Mouse (Mus musculus): ENCODE measurements around the gene Olfr624. TPM values are rescaled to one million over a fixed set of nuclear protein-coding genes. Genes with fewer than 3 reads are reported as not detected.

Olfr624 gene
- polyA plus RNA-seq (2017; shearing (Covaris generic)), result not detected

DNA sequence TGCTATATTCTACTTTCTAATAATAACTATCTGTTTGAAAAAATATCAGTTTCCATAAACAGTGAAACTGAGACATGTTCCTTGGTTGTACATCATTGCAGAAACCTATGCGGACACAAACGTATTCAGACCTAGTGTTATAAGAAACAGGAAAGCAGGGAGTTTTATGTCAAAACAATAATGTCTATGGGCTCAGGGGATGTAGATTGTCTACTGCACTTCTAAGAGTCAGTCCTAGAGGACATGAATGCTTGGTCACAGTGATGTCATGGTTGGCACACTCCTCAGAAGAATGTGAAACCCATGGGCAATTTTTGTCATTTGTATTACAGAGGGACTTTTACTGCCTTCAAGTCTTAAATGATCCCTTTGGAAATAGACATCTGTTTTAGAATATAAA is at the start of gene Olfr624:
Gene Olfr624 (minus strand): TSS at position 101 of the 400 bp plus-strand sequence.

DNA sequence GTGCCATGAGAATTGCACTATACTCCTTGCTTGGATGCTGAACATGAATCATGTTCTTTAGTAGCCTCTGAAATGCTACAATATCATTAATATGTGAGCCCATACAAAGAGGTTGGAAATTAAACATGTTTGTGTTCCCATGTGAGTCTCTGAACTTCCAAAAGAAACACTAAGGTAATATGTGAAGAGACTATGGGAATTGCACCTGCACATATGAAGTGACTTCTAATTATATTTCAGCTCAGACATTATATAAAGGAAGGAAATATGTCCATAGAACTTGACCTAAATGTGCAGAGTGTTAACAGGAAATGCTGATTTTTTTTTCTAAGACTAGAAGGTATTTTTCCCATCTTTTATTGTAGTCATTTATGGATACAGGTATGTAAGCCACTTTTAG is 43.4 kb upstream of the Olfr624 start, which contains the start of gene Olfr243:
Gene Olfr243 (plus strand): TSS at position 301 of the 400 bp plus-strand sequence.

DNA sequence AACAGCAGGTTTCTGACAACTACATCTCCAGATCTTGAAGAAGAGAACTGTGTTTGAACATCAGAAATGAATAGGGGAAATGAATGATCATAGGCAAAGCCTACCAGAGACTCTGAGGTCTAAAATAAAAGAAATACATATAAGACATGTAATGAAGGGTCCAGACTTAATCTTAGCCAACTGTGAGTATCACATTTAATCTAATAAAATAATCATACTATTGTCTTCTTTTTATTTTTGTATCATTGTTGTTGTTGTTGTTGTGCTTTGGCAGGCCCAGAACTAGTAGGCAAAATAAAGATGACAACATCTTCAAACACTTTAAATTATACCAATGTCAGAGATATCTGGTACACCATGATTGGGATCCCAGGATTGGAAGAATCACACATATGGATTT is 11.4 kb upstream of the Olfr624 start, which contains the start of gene Olfr625-ps1:
Gene Olfr625-ps1 (plus strand): TSS at position 301 of the 400 bp plus-strand sequence.

DNA sequence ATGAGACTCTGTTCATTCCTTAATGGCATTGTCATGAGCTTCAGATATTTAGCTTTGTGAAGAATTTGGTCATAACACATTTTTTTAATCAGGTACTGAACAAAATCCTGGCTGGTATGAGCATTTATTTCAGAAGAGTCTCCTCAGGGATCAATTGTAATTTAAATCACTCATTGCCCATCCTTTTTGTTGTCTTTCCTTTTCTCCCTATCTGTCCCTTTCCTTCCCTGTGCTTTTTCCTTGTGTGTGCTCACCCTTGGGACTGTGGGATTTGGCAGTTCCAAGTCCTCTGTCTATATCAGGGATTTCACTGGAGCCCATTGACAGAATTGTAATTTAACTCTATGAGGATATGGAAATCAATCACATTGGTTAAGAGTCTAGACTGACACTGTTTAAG is 7.4 kb downstream of the Olfr624 start, which contains the start of gene Olfr623:
Gene Olfr623 (minus strand): TSS at position 101 of the 400 bp plus-strand sequence.

DNA sequence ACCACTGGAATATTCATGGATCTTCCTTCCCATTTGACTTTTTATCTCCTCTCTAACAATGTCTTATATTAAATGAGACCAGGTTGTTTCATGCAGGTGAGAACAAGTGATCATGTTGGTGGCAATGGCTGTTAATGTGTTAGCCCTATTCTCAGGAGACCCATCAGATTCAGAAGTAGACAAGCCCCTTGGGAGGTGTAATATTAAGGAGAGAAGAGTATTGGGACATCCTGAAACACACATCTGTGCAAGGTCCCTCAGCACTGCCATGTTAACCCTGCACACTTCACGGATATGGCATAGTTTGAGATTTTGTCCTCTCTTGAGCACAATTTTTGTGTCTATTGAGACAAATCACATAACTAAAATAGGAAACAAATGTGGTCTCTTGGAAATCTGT is 28.4 kb downstream of the Olfr624 start, which contains the start of gene Olfr622:
Gene Olfr622 (minus strand): TSS at position 101 of the 400 bp plus-strand sequence.

Other genes with a start within 250 kb of the Olfr624 start
- gene Olfr605, start 225.8 kb downstream of the Olfr624 start, polyA plus RNA-seq (2017; shearing (Covaris generic)), result not detected
- gene Olfr606, start 222.1 kb downstream of the Olfr624 start, polyA plus RNA-seq (2017; shearing (Covaris generic)), result not detected
- gene Olfr607, start 207.0 kb downstream of the Olfr624 start, polyA plus RNA-seq (2017; shearing (Covaris generic)), result 0.09 TPM
- gene Olfr608, start 201.3 kb downstream of the Olfr624 start, polyA plus RNA-seq (2017; shearing (Covaris generic)), result not detected
- gene Olfr609, start 173.1 kb downstream of the Olfr624 start, polyA plus RNA-seq (2017; shearing (Covaris generic)), result not detected
- not detected for gene Olfr610, start 159.1 kb downstream of the Olfr624 start, polyA plus RNA-seq (2017; shearing (Covaris generic))
- gene Olfr611, start 150.3 kb downstream of the Olfr624 start, polyA plus RNA-seq (2017; shearing (Covaris generic)), result not detected
- not detected for gene Olfr612, start 128.5 kb downstream of the Olfr624 start, polyA plus RNA-seq (2017; shearing (Covaris generic))
- gene Olfr613, start 123.1 kb downstream of the Olfr624 start, polyA plus RNA-seq (2017; shearing (Covaris generic)), result not detected
- gene Olfr615, start 115.1 kb downstream of the Olfr624 start, polyA plus RNA-seq (2017; shearing (Covaris generic)), result not detected
- not detected for gene Olfr616, start 102.0 kb downstream of the Olfr624 start, polyA plus RNA-seq (2017; shearing (Covaris generic))
- gene Olfr617, start 98.1 kb downstream of the Olfr624 start, polyA plus RNA-seq (2017; shearing (Covaris generic)), result not detected
- gene Olfr618, start 81.1 kb downstream of the Olfr624 start, polyA plus RNA-seq (2017; shearing (Covaris generic)), result not detected
- gene Olfr619, start 70.6 kb downstream of the Olfr624 start, polyA plus RNA-seq (2017; shearing (Covaris generic)), result not detected
- gene Olfr620, start 58.7 kb downstream of the Olfr624 start, polyA plus RNA-seq (2017; shearing (Covaris generic)), result not detected
- not detected for gene Olfr622, start 28.5 kb downstream of the Olfr624 start, polyA plus RNA-seq (2017; shearing (Covaris generic))
- gene Olfr623, start 7.5 kb downstream of the Olfr624 start, polyA plus RNA-seq (2017; shearing (Covaris generic)), result not detected
- not detected for gene Olfr625-ps1, start 11.5 kb upstream of the Olfr624 start, polyA plus RNA-seq (2017; shearing (Covaris generic))
- not detected for gene Olfr243, start 43.5 kb upstream of the Olfr624 start, polyA plus RNA-seq (2017; shearing (Covaris generic))
- not detected for gene Olfr628, start 59.2 kb upstream of the Olfr624 start, polyA plus RNA-seq (2017; shearing (Covaris generic))
- not detected for gene Olfr629, start 73.8 kb upstream of the Olfr624 start, polyA plus RNA-seq (2017; shearing (Covaris generic))
- gene Olfr630, start 86.1 kb upstream of the Olfr624 start, polyA plus RNA-seq (2017; shearing (Covaris generic)), result not detected
- gene Olfr69, start 100.4 kb upstream of the Olfr624 start, polyA plus RNA-seq (2017; shearing (Covaris generic)), result not detected
- gene Olfr68, start 108.5 kb upstream of the Olfr624 start, polyA plus RNA-seq (2017; shearing (Covaris generic)), result 0.14 TPM
- gene Olfr67, start 120.6 kb upstream of the Olfr624 start, polyA plus RNA-seq (2017; shearing (Covaris generic)), result not detected
- gene Hbb-bt, start 142.8 kb upstream of the Olfr624 start, polyA plus RNA-seq (2017; shearing (Covaris generic)), result not detected
- gene Hbb-bs, start 156.9 kb upstream of the Olfr624 start, polyA plus RNA-seq (2017; shearing (Covaris generic)), result 1.6 TPM
- gene Hbb-bh2, start 169.3 kb upstream of the Olfr624 start, polyA plus RNA-seq (2017; shearing (Covaris generic)), result not detected
- gene Hbb-bh1, start 172.0 kb upstream of the Olfr624 start, polyA plus RNA-seq (2017; shearing (Covaris generic)), result not detected
- not detected for gene Hbb-y, start 182.0 kb upstream of the Olfr624 start, polyA plus RNA-seq (2017; shearing (Covaris generic))
- not detected for gene Olfr66, start 215.1 kb upstream of the Olfr624 start, polyA plus RNA-seq (2017; shearing (Covaris generic))
- not detected for gene Olfr64, start 223.3 kb upstream of the Olfr624 start, polyA plus RNA-seq (2017; shearing (Covaris generic))
- gene Olfr65, start 232.3 kb upstream of the Olfr624 start, polyA plus RNA-seq (2017; shearing (Covaris generic)), result not detected